Mouse (Mus musculus): ENCODE data around the gene Macrod2.

Gene Macrod2

GRCm38 (mm10) chr2:141202015-141202364 is 806.9 kb downstream of the Macrod2 start:
- no peak for DNase-seq (ENCODE audit: low read depth, low spot score)

GRCm38 (mm10) chr2:141211346-141211745 is 816.2 kb downstream of the Macrod2 start:
- no peak for DNase-seq (ENCODE audit: low read depth, low spot score)

- DNase-seq (ENCODE audit: low read depth, low spot score) = no peak
Measured at GRCm38 (mm10) chr2:141212291-141212690, 817.2 kb downstream of the Macrod2 start.

GRCm38 (mm10) chr2:141217490-141217889 is 822.4 kb downstream of the Macrod2 start:
- DNase-seq (ENCODE audit: low read depth, low spot score) = no peak

GRCm38 (mm10) chr2:141217925-141218324 is 822.8 kb downstream of the Macrod2 start:
- no peak for DNase-seq (ENCODE audit: low read depth, low spot score)

GRCm38 (mm10) chr2:141228809-141229208 is 833.7 kb downstream of the Macrod2 start:
- no peak for DNase-seq (ENCODE audit: low read depth, low spot score)

GRCm38 (mm10) chr2:141229820-141230219 is 834.7 kb downstream of the Macrod2 start:
- DNase-seq (ENCODE audit: low read depth, low spot score) = no peak

- no peak for DNase-seq (ENCODE audit: low read depth, low spot score)
Measured at GRCm38 (mm10) chr2:141231011-141231668, 836.0 kb downstream of the Macrod2 start.

- no peak for DNase-seq (ENCODE audit: low read depth, low spot score)
Measured at GRCm38 (mm10) chr2:141234306-141234705, 839.2 kb downstream of the Macrod2 start.

- no peak for DNase-seq (ENCODE audit: low read depth, low spot score)
Measured at GRCm38 (mm10) chr2:141234724-141235453, 839.8 kb downstream of the Macrod2 start.

- DNase-seq (ENCODE audit: low read depth, low spot score) = no peak
Measured at GRCm38 (mm10) chr2:141247680-141248079, 852.6 kb downstream of the Macrod2 start.

GRCm38 (mm10) chr2:141264582-141264981 is 869.5 kb downstream of the Macrod2 start:
- DNase-seq (ENCODE audit: low read depth, low spot score) = no peak

- no peak for DNase-seq (ENCODE audit: low read depth, low spot score)
Measured at GRCm38 (mm10) chr2:141266591-141266990, 871.5 kb downstream of the Macrod2 start.

- DNase-seq (ENCODE audit: low read depth, low spot score) = no peak
Measured at GRCm38 (mm10) chr2:141271541-141271940, 876.4 kb downstream of the Macrod2 start.

GRCm38 (mm10) chr2:141272966-141273365 is 877.9 kb downstream of the Macrod2 start:
- DNase-seq (ENCODE audit: low read depth, low spot score) = no peak

GRCm38 (mm10) chr2:141274262-141274661 is 879.2 kb downstream of the Macrod2 start:
- DNase-seq (ENCODE audit: low read depth, low spot score) = no peak

- no peak for DNase-seq (ENCODE audit: low read depth, low spot score)
Measured at GRCm38 (mm10) chr2:141279130-141279698, 884.1 kb downstream of the Macrod2 start.

GRCm38 (mm10) chr2:141280817-141281216 is 885.7 kb downstream of the Macrod2 start:
- DNase-seq (ENCODE audit: low read depth, low spot score) = no peak

GRCm38 (mm10) chr2:141286110-141286747 is 891.1 kb downstream of the Macrod2 start:
- no peak for DNase-seq (ENCODE audit: low read depth, low spot score)

- DNase-seq (ENCODE audit: low read depth, low spot score) = no peak
Measured at GRCm38 (mm10) chr2:141288494-141288893, 893.4 kb downstream of the Macrod2 start.

- no peak for DNase-seq (ENCODE audit: low read depth, low spot score)
Measured at GRCm38 (mm10) chr2:141289059-141289713, 894.1 kb downstream of the Macrod2 start.

- no peak for DNase-seq (ENCODE audit: low read depth, low spot score)
Measured at GRCm38 (mm10) chr2:141292847-141293246, 897.7 kb downstream of the Macrod2 start.

Measured in embryo, embryonic 11.5 days (tissue).